Mouse (Mus musculus) common myeloid progenitor, adult 5-6 weeks (primary cell): ENCODE results near the gene Prkar1b. TPM values are rescaled to one million over a fixed set of nuclear protein-coding genes. Genes with fewer than 3 reads are reported as not detected.

Experiments used
- ATAC-seq: replicated peaks from 2 replicates; pipeline ENCODE4 v1.8.0; 2016; ENCODE audit warnings: low read depth, mild to moderate bottlenecking, moderate TSS enrichment, inconsistent platforms; ENCODE audit not compliant: poor library complexity, severe bottlenecking
- total RNA-seq: library from RNA; stranded (forward); fragments of 200-1000, 187-1606 nt; gene quantifications from 2 replicates; pipeline ENCODE4 v1.2.3, GENCODE M21; 2017

The Prkar1b gene
- total RNA-seq, 1 experiment from 2014 or later: not detected

GRCm38 (mm10) chr5:139114876-139115275, 34.9 kb downstream of the Prkar1b start:
- ATAC-seq: no peak

DNA sequence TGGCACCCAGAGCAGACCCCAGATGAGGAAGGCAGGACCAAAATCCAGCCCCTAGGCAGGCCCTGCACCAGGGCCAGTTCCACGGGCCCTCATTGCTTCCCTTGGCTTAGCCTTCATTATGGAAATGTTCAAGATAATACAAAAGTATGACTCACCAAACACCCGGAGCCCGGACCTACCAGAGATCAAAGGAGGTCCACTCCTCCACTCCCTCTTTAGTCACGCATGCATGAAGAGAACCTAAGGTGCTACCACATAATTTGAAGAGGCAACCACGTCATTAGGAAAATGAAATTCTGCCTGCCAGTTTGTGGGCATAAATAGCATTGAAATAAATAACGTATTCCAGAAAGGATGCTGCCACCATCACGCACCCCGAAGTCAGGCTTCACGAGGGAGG, 37.4 kb downstream of the Prkar1b start:
- ATAC-seq: no peak

DNA sequence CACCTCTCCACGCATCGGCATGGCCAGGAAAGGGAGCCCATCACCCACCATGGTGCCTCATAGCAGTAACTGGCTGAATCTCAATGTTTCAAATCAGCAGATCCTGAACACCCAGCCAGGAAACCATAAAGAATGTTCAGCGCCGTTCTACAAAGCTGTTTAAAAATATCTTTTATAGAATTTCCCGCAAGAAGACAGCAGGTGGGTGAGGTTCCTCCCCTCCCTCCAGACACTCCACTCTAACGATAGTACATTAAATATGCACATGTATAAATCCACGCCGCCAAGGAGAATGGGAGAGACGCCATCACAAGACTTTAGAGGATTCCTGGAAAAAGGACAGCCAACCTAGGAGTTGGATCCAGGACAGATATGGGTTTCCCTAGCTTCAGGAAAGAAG, 37.8 kb downstream of the Prkar1b start:
- no peak for ATAC-seq

GRCm38 (mm10) chr5:139110140-139110855, 39.5 kb downstream of the Prkar1b start:
- ATAC-seq: no peak

DNA sequence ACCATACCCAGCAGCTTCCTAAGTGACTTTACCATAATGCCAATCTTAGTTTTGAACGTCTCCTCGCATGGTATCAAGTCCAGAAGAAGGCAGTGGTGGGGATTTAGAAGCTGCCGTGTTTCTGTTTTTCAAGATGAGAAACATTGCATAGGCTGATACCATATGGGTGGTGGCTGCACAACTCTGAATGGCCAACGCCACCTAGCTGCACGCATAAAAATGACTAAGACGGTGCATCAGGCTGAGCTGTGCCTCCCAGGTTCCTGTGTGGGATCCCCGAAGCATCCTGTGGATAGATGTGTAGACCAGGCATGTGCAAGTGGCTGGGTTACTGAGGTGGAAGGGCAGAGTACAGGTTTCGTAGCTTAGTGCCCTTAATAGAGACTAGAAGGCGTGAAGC, 42.0 kb downstream of the Prkar1b start:
- peak; percentile 81 for ATAC-seq

GRCm38 (mm10) chr5:139101783-139102182, 48.0 kb downstream of the Prkar1b start:
- no peak for ATAC-seq

DNA sequence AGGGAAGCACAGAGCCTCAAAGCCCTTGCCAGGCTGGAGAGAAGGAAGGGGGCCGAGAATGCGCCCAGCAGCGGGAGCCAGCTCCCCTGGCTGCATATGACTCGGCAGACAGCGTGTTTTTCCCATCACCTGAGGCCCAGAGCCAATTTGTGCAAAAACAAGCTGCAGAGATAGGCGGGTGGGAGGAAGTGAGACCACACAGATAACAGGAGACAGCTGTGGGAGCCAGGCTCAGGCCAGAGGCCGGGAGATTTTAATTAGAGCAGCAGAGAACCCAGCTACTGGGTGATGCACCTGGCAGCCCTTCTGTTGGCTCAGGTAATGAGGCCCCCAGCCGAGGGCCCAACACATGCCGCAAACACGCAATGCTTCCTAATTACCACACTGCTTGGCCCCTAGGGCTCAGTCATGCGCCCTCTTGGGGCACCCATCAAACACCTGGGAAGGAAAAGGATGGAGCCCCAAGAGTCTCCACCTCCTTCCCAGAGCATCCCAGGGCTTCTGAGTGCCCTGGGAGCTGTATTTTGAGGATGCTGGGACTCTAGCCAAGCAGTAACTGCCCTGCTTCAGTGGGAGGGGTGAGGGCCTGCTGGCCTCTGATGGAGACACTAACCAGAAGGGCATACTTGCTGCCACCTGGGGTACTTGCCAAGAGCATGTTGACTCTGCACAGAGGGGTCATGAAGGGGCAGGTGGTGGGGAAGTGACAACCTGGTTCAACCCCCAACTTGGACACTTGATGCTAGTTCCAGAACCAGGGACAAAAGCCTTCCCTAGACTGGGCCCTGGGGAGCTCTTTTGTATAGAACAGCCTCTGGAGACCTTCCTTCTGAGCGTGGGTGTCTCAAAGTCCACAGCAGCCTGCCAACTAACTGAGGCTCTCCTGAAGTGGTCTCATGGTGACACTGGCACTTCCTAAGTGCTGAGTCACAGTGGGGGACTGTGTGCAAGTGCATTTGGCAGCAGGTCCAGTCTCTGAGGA, 50.5 kb downstream of the Prkar1b start:
- peak; percentile 67 for ATAC-seq

DNA sequence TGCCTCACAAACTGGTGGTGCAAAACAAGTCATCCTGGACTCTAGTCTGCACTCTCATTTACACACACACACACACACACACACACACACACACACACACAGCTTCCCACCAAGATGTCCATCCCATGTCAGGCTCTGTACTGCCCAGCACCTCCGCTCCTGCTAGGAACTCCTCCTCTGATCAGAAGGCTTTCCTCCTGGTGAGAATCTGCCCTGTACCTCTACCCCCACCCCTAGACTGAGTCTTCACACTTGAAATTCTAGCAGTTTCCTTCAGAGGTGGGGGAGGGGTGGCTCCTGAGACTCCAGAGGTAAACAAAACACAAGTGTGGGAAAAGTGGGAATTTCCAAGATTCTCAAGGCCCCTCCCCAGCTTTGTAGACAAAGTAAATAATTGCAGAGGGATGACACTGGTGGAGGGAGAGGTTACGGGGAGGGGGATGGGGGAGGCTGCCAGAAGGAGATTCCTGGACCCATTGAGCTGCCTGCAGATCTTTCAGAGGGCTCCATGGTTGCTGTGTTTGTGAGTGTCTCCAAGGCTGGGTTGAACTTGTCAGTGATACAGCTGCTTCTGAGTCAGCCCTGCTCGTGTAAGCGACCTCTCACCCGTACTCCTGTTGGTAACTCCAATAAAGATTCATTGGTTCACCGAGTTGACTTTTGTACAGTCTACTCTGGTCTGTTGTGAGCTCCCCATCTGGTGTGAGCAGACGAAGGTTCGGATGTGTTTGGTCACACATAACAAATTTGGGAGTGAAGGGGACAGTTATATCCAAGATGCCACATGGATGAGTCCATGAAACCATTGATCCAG, 54.3 kb downstream of the Prkar1b start:
- ATAC-seq: no peak

DNA sequence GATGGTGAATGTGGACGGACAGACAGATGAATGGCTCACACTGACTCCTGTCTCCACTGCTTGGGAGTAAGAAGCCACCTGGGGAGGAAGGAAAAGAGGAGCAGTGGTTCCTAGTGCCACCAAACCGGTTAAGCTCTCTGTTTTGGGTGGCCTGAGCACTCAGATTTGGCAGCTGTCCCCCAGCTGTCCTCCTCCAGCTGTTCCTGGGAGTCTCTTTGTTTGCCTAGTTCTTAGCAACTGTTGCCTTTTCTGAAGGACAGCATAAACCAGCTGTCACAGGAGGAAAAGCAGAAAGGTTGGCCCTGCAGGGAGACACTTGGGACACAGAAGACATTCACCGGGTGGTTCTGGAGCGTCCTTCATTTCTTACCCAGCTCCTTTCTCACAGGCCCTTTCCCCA, 56.3 kb downstream of the Prkar1b start:
- no peak for ATAC-seq

GRCm38 (mm10) chr5:139091713-139092112, 58.1 kb downstream of the Prkar1b start:
- no peak for ATAC-seq

GRCm38 (mm10) chr5:139090162-139090561, 59.6 kb downstream of the Prkar1b start:
- no peak for ATAC-seq

DNA sequence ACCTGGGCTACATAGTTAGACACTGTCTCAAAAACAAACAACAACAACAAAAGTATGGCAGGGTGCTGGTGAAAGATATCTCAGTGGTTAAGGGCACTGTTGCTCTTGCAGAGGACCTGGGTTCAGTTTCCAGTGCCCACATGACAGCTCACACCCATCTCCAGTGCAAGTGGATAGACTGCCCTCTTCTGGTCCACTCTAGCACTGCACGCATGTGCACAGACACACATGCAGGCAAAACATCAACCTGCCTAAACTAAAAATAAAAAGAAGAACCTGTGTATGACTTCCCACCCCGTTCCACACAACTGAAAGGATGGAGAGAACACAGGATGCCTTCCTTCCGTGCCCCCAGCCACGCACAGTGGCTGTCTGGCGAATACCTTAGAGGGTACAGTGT, 61.6 kb downstream of the Prkar1b start:
- no peak for ATAC-seq

- peak; percentile 53; the same call in 1 of the 2 replicates for ATAC-seq
Measured at GRCm38 (mm10) chr5:139084831-139085519, 64.8 kb downstream of the Prkar1b start.

DNA sequence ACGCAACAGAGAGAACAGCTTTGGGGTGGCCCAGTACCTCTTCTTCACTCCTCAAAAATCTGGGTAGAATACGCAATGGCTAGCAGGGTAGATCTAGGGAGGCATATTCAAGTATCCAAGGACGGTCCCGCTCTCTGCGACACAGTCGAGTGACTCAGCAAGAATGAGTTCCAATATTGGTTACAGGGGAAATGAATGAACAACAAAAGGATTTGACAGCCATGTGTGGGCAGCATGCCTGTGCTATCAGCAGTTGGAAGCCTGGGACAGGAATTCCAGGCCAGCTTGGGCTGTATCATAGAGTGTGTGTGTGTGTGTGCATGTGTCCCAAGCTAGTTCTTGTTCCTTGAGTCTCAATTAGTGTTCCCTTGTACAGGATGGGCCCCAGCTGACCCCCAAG, 65.5 kb downstream of the Prkar1b start:
- ATAC-seq: peak; percentile 30; the same call in 1 of the 2 replicates

GRCm38 (mm10) chr5:139083841-139084240, 66.0 kb downstream of the Prkar1b start:
- no peak for ATAC-seq

- peak; percentile 30; the same call in 1 of the 2 replicates for ATAC-seq
Measured at GRCm38 (mm10) chr5:139081370-139081769, 68.4 kb downstream of the Prkar1b start.

DNA sequence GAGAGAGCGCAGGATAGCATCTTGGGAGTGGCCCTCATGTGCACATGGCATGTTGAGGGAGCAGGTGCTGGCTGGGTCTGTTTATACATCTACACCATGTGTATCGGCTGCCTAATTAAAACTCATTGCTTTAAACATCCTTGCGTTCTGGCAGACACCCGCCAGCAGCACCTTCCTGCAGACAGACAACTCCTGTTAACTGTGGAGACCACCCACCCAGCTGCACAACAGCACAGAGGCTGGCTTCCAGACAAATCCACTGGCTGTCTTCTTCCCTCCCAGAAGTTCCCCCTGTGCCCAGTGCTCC, 71.7 kb downstream of the Prkar1b start:
- no peak for ATAC-seq

- no peak for ATAC-seq
Measured at GRCm38 (mm10) chr5:139077311-139078155, 72.3 kb downstream of the Prkar1b start.

- no peak for ATAC-seq
Measured at GRCm38 (mm10) chr5:139076450-139076849, 73.4 kb downstream of the Prkar1b start.
